Mouse (Mus musculus) megakaryocyte, adult 5-6 weeks (primary cell): ENCODE data around the gene Trnp1. TPM values are rescaled to one million over a fixed set of nuclear protein-coding genes. Genes with fewer than 3 reads are reported as not detected.

Experiments used
- ATAC-seq: 2 replicates; pipeline ENCODE4 v1.8.0; 2016; ENCODE audit warnings: mild to moderate bottlenecking, inconsistent platforms; ENCODE audit not compliant: poor library complexity, severe bottlenecking
- total RNA-seq, 2 experiments: library from RNA; stranded (forward) in 1 of 2; stranded (reverse) in 1 of 2; fragments of 153-499, 151-499 nt in 1 of 2; fragments of 221-1000, 200-1000 nt in 1 of 2; gene quantifications; 2 replicates each; pipeline versions ENCODE4 v1.2.3 to v1.2.4; 2015 to 2017

The Trnp1 gene
- total RNA-seq, 2 experiments from 2014 or later, result not detected

- ATAC-seq, result no peak
Observed at GRCm38 (mm10) chr4:133494867-133495266, 3.5 kb downstream of the Trnp1 start.

- ATAC-seq, result peak; percentile 87
Observed at GRCm38 (mm10) chr4:133494432-133494831, 3.9 kb downstream of the Trnp1 start.

- no peak for ATAC-seq
Observed at GRCm38 (mm10) chr4:133493895-133494294, 4.5 kb downstream of the Trnp1 start.

DNA sequence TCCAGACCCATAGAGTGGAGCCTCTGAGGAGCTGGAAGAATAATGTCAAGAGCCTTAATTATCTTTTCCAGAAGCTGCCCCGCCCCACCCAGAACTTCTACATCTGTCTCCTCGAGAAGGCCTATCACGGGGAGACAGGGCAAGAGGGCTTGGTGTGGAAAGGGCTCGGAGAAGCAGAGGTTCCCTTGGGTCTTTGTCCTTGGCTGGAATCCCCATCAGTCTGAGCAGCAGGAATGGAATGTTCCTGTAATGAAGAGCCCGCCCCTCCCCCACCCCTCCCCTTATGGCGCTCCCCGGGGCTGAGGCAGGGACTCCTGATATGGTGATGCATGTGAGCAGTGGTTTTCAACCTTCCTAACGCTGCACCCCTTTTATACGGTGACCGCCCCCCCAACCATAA is 6.5 kb downstream of the Trnp1 start:
- no peak for ATAC-seq

GRCm38 (mm10) chr4:133489489-133490245 is 8.7 kb downstream of the Trnp1 start:
- no peak for ATAC-seq

DNA sequence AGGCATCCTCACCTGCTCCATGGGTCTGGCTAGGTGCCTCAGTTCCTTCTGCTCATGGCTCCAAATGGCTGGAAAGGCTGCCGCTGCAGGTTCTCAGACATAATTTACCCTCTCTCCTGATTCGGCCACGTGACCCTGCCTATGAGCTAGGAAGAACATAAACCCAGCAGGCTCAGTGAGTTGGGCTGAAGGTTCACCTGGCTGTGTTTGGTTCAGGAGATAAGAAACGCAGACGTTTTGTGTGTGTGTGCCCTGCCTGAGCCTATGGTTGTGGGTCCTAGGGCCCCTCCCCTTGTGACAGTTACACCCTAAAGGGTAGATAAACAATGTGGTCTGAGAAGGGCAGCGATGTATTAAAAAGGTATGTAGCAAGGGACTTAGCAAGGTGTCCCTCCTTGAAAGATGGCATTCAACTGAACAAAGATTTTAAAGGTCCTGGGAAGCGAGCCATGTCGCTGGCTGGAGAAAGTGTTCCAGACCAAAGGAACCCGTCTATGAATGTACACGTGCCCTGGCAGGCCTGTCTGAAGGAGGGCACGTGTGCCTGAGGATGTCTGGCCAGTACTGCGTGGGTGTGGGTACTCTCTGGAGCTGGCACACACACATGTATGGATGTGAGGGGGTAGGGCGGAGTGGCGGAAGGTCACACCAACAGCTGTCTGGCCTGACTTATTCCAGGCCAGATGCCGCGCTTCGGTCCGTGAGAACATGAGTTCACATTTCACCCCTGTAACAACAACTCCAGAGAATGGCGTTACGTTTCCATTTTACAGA is 9.5 kb downstream of the Trnp1 start:
- no peak for ATAC-seq

DNA sequence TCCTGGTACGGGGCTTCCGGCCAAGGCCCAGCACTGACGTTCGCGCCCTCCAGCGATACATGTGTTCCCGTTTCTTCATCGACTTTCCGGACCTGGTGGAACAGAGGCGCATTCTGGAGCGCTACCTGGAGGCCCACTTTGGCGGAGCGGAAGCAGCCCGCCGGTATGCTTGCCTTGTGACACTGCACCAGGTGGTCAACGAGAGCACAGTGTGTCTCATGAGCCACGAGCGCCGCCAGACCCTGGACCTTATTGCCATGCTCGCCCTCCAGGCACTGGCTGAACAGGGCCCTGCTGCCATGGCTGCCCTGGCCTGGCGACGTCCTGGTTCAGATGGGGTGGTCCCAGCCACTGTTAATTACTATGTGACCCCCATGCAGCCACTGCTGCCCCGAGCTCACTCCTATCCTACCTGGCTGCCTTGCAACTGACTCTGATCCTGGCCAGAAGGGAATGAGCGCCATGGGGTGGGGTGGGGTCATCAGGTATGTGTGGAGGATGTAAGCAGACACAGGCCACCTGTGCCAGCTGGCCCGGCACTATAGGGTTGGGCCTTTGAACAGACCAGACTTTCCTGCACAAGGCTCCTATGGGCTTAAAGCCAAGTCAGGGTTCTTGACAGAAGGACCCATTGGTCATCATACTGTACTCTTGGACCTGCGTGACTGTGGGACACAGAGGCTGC is 11.5 kb downstream of the Trnp1 start:
- ATAC-seq, result no peak

DNA sequence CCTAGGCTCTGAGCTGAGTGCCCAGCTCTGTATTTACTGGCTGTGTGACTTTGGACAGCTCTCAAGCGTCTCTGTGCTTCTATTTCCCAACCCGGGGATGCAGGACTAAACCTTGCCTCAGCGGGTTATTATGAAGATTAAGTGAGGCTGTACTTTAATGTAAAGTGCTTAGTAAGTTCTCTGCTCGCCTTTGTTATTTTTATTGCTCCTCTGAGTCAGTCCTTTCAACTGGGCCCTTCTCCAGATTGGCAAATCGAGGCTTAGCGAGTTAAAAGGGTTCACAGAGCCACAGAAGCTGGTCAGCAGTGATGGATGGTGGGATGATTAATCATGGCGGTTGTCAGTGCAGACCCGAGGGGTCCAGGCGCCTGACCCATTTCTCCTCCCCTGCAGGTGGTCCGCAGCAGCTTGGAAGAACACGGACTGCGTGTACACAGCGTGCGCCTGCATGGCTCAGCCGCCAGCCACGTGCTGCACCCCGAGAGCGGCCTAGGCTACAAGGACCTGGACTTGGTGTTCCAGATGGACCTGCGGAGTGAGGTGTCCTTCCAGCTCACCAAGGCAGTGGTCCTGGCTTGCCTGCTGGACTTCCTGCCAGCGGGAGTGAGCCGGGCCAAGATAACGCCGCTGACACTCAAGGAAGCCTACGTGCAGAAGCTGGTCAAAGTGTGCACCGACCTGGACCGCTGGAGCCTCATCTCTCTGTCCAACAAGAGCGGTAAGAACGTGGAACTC is 12.5 kb downstream of the Trnp1 start:
- ATAC-seq, result no peak

DNA sequence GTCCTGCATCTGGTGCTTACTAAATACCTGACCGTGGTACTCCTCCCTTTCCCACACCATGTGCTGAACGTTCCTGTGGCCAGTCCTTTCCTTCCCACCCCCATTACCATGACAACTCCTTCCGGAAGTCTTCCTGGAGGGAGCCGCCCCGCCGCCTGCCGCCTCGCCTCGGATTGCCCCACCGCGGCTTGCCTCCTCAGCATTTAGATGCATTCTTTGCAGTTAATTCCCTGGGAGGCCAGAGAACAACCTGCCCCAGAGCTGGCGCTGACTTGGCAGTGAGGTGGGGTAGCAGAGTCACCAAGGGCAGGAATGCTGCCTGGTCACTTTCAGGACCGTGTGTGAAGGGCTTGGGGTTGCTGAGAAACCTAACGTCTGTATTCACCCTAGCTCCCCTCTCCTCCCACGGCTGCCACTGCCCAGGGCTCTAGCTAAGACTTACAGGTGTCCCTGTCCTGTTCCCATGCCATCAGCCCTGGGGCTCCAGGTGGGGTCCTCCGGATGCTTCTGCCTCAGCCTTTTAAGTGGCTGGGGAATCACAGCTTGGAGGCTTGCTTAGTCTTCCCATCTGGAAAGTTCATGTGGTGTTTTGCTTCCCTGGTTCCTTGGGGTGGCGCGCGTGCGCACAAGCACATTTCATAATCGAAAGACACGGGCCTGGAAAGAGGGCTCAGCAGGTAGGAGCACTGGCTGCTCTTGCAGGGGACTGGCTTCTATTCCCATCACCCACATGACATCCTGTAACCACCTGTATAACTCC is 13.9 kb downstream of the Trnp1 start:
- no peak for ATAC-seq

DNA sequence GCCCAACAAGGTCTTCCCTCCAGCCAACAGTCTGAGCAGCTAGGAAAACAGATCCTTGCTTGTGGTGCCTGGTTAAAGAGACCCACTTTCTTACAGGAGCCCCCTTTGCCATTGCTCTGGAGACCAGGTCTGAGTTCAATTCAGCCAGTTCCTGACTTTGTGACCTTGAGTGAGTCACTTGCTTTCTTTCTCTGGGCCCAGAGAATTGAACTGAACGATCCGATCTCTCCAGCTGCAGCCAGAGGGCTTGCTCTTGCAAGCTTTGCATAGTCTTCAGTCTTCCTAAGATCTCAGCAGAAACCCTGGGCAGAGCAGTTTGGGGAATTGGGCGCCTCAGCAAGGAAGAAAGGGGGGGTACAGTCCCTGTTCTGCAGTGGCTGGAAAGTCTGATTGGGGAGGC is 15.9 kb downstream of the Trnp1 start:
- no peak for ATAC-seq

GRCm38 (mm10) chr4:133481488-133481887 is 16.9 kb downstream of the Trnp1 start:
- ATAC-seq, result no peak

GRCm38 (mm10) chr4:133480754-133481153 is 17.6 kb downstream of the Trnp1 start:
- no peak for ATAC-seq

DNA sequence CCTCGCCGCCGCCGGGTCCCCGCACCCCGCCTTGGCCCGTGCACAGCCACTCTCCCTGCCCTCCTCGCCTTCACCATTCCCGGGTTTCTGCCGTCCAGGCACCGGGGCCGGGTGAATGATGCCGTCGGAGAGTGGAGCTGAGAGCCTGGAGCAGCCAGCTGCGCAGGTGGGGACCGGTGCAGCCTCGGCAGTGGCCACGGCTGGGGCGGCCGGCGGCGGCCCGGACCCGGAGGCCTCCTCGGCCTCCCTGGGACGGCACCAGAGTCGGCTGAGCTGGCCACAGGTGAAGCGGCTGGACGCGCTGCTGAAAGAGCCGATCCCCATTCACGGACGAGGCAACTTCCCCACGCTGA is 18.2 kb downstream of the Trnp1 start:
- ATAC-seq, result no peak

DNA sequence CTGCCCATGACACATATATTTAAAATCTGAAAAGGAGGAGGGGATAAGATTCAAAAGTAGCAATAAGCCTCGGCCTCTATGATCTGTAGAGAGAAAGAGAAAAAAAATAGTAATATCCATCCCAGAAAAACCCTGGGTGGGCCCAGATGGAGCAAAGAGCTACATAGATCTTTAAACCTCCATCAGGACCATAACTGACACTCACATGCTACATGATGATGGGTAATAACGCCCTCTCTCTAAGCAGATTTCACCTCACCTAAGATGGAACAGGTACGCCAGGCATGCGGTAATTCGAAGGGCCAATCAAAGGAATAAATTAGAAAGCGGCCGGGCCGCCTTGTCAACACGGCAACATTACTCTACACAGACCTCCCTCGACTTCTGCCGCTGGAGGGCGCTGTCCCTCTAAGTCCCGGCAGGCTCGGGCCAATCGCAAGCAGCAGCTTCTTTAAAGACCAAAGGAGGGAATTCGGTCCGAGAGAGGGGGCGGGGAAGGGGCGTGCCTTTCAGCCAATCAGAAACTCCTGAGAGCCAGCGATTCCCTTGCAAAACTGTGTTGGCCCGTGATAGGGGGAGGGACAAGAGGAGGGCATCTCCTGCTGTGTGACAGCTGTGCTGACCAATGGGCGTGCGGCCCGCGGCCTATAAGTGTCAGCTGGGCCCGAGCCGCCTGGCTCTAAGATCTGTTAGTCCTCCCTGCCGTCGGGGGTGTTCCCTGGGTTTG is 18.7 kb downstream of the Trnp1 start, which contains the start of gene Tent5b:
TSS of gene Tent5b (plus strand) at position 675 of the 727 bp plus-strand sequence.
- ATAC-seq, result peak; percentile 97

GRCm38 (mm10) chr4:133473833-133474232 is 24.5 kb downstream of the Trnp1 start:
- ATAC-seq, result no peak

DNA sequence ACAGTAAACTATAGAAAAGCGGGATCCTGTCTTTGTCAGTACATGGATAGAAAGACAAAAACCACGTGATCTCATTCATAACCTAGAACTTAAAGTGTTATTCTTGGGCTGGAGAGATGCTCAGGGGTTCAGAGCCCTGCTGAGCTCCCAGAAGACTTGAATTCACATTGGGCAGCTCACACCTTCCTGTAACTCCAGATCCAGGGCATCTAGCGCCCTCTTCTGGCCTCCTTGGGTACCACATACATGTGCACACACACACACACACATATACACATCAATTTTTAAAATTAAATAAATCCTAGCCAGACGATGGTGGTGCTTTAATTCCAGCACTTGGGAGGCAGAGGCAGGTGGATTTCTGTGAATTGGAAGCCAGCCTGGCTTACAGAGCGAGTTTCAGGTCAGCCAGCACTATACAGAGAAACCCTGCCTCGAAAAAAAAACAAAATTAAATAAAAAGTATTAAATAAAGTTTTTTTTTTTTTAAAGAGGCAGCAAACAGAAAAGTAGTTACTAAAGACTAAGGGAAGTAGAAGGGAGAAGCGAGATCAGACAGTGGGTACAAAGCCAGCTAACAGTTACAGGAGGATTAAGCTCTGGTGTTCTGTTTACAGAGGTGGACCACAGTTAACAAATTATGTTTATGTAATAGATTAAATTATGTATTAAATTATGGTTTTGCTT is 27.1 kb downstream of the Trnp1 start:
- ATAC-seq, result no peak

DNA sequence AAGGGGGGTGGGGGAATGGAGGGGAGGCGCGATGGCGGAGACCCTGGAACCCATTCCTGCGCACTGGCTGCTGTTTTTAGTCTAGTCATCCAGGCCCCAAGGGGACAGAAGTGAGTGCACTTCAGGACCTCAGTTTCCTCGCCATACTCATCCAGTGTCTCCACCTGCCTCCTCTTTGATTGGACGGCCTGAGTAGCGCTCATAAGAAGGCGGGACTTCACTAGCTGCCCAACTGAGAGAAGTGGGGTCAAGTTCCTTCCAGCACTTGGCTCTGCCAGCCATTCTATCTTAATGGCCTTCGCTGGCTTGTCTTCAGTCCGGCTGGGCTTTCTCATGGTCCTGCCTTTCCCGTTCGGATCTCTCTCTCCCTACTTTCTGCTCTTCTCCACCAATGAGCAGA is 29.2 kb downstream of the Trnp1 start:
- ATAC-seq, result no peak

- peak; percentile 90 for ATAC-seq
Observed at GRCm38 (mm10) chr4:133468080-133468479, 30.3 kb downstream of the Trnp1 start.

DNA sequence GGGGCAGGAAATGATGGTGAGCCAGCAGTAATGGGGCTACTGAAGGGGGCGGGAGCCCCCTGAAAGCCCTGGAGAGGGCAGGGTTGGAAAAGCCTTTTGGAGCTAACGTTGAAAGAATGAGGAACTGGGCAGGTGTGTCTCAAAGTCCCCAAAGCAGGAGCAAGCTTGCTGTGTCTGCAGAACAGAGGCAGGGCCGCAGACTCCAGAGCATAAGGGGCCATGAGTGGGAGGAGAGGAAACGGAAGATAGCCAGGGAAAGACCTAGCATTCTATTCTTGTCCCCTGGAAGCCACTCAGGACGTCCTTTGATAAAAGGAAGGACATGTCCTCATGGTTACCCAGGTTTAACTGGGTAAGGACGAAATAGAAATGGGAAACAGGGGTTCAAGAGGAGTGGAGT is 35.2 kb downstream of the Trnp1 start:
- ATAC-seq, result no peak
